16 mouse cellular contexts compared by ENCODE assay signal in the genomic region with DNA sequence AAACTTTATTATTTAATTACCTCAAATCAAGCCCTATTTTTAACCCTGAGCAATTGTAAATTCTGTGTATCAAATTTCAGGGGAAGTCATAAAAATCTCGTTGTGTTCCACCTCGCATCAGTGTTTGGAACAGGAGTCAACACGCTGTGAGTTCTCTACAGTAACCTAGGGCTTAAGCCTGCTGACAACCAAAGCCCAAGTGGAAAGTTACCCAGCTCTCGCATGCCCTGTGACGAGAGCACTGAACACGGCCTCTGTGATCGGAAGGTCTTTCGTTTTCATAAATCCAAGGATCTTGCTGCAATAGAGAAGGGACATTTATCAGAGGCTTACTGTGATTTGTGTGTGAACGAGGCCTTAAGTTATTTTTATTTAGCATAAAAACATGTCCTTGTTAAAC. TPM values are rescaled to one million over a fixed set of nuclear protein-coding genes. Genes with fewer than 3 reads are reported as not detected.
A peak's percentile ranks its signal among the peaks of the same experiment; 100 is the strongest.
DNase-seq lines count a peak whose midpoint lies in the region.
"Had no signal": no experiment of that assay in that cellular context is flagged by ENCODE, and none has a peak within 500 bp of the region (broad histone marks: within the 10 kb centered on the region; RNA-seq: fewer than 3 reads in every experiment).

No protein-coding gene starts in this region.

- DNase-seq in adrenal gland, adult (ENCODE audit: inconsistent age in 2 of 2, low spot score in 1 of 2), result peak; percentile 32 to 56
- DNase-seq in adrenal gland, postnatal 25 days, result no peak
- peak; percentile 61 for DNase-seq in heart, adult 11 months
- DNase-seq in heart, postnatal 4 days, result no peak
- peak; percentile 24 for DNase-seq in adrenal gland, postnatal 10 days
- no peak for DNase-seq in embryo, embryonic 9.5 days (ENCODE audit: extremely low spot score)
- DNase-seq: cerebellum, adult 11-12 months; cerebellum, adult 8-10 months; cerebellum, postnatal 10 days; cerebellum, postnatal 36 days; embryo, embryonic 11 days; forebrain, postnatal 0 days; gastrocnemius, adult 2 months; gastrocnemius, postnatal 14 days; heart, adult 18-20 months; kidney, adult 18-20 months had no signal

RNA-seq across cellular contexts. Expression of gene Lrpprc, which starts 18.7 kb away (rescaled TPM):
- 75.1 and 80.6 TPM in 2 replicates for total RNA-seq in adrenal gland, postnatal 25 days (2021)
- total RNA-seq in heart, postnatal 4 days (2021), result 100 to 1,000 TPM; 146 to 149 TPM
- total RNA-seq in adrenal gland, postnatal 10 days (2021), result 100 to 1,000 TPM in 1 of 2 experiments, 10 to 100 TPM in 1; 88.9 to 101 TPM

Comparison
In these comparisons a context has a peak if more than half of its experiments do, and no peak if none do; other contexts are left out.
1. DNase-seq: peak in adrenal gland, adult (2 of 2), heart, adult 11 months (single experiment) and adrenal gland, postnatal 10 days (single experiment); none in adrenal gland, postnatal 25 days (single experiment), heart, postnatal 4 days (single experiment) and embryo, embryonic 9.5 days (single experiment).